Mouse (Mus musculus) hematopoietic stem cell, adult 5-6 weeks (primary cell): ENCODE measurements around the gene Tcam1. TPM values are rescaled to one million over a fixed set of nuclear protein-coding genes. Genes with fewer than 3 reads are reported as not detected.

Source experiments
- ATAC-seq, 2 experiments: fragments of 125-278 bp in 1 of 2; replicated peaks in 1 of 2; 2 replicates each; pipeline ENCODE4 v1.8.0; 2016 to 2017; ENCODE audit warnings: inconsistent platforms in 2 of 2, mild to moderate bottlenecking in 2 of 2, moderate number of reproducible peaks in 2 of 2, low read depth in 1 of 2, moderate TSS enrichment in 1 of 2; ENCODE audit not compliant: low FRiP score in 2 of 2, poor library complexity in 2 of 2, severe bottlenecking in 2 of 2, insufficient read depth in 1 of 2, low TSS enrichment in 1 of 2
- total RNA-seq: library from RNA; stranded (forward); fragments of 172-1452, 232-1000 nt; gene quantifications from 2 replicates; pipeline ENCODE4 v1.2.3, GENCODE M21; 2017

Gene Tcam1
- total RNA-seq, 1 experiment from 2014 or later: 4.0 TPM

- no peak for ATAC-seq
Measured at GRCm38 (mm10) chr11:106271131-106271793, 5.2 kb upstream of the Tcam1 start.

GRCm38 (mm10) chr11:106271794-106272643 is 4.5 kb upstream of the Tcam1 start:
- ATAC-seq: no peak

GRCm38 (mm10) chr11:106272644-106273310 is 3.7 kb upstream of the Tcam1 start, which contains the start of gene Smarcd2:
Gene Smarcd2, minus strand, starts transcription at chr11:106272972.
- ATAC-seq: peak; percentile 82 to 84

GRCm38 (mm10) chr11:106273311-106273684 is 3.2 kb upstream of the Tcam1 start:
- no peak for ATAC-seq

GRCm38 (mm10) chr11:106273811-106274210 is 2.7 kb upstream of the Tcam1 start:
- ATAC-seq: no peak

- ATAC-seq: no peak
Measured at GRCm38 (mm10) chr11:106274374-106274773, 2.1 kb upstream of the Tcam1 start.

GRCm38 (mm10) chr11:106274971-106275411 is 1.5 kb upstream of the Tcam1 start:
- no peak for ATAC-seq

GRCm38 (mm10) chr11:106282452-106282851 is 6.0 kb downstream of the Tcam1 start:
- ATAC-seq: no peak

- ATAC-seq: no peak
Measured at GRCm38 (mm10) chr11:106283371-106283770, 6.9 kb downstream of the Tcam1 start.

- no peak for ATAC-seq
Measured at GRCm38 (mm10) chr11:106284126-106284525, 7.7 kb downstream of the Tcam1 start.

- 0 out of 4 replicates have a peak, but pooled peaks of 1 of the 2 experiments have one; percentile 12 for ATAC-seq
Measured at GRCm38 (mm10) chr11:106286206-106286605, 9.7 kb downstream of the Tcam1 start.

GRCm38 (mm10) chr11:106286987-106287386 is 10.5 kb downstream of the Tcam1 start:
- no peak for ATAC-seq

GRCm38 (mm10) chr11:106289369-106289768 is 12.9 kb downstream of the Tcam1 start:
- no peak for ATAC-seq

GRCm38 (mm10) chr11:106290376-106290775 is 13.9 kb downstream of the Tcam1 start:
- ATAC-seq: no peak

GRCm38 (mm10) chr11:106291861-106292260 is 15.4 kb downstream of the Tcam1 start:
- ATAC-seq: no peak

- ATAC-seq: no peak
Measured at GRCm38 (mm10) chr11:106301765-106302164, 25.3 kb downstream of the Tcam1 start, which contains the start of gene Gh. Gene Gh, minus strand, starts transcription at chr11:106301865.

- peak; percentile 84 to 85 for ATAC-seq
Measured at GRCm38 (mm10) chr11:106302634-106303033, 26.2 kb downstream of the Tcam1 start.
